Mouse (Mus musculus) embryo, embryonic 10 days (tissue): ENCODE data around the gene Mrpl48.
"Not testable (repeated sequence)": the region's sequence is repeated elsewhere in the genome, so short reads cannot be mapped to it uniquely, and the experiment has no call there.

Experiments used
- DNase-seq: peaks from one replicate; pipeline ENCODE4 v3.0.0-alpha.2; 2015; ENCODE audit warnings: low spot score

Mrpl48 gene

DNA sequence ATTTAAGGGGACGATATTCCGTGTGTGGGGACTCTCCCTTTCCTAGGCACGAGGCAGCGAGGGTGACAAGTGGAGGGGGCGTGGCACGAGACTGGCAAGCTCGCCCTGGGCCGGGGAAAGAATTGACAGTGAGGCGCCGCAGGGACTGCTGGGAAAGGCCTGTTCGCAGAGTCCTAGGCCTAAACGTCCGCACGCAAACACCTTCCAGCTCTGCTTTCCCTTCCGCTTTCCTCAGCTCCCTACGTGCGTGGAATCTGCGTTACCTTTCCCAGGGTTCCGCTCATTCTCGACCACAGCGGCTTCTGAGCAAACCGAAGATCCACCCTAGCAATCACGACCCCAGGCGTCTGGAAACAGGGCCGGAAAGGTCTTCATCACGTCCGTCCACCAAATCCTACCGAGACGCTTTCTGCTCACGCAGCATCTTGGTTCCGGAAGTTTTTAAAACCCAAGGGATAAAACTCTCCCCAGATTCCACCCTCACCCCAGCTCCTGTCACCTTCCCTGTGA lies 25.3 kb downstream of the Mrpl48 start:
- DNase-seq: peak; percentile 93

GRCm38 (mm10) chr7:100582235-100582634 lies 25.9 kb downstream of the Mrpl48 start:
- no peak for DNase-seq

- DNase-seq: no peak
Observed at GRCm38 (mm10) chr7:100578794-100579193, 29.3 kb downstream of the Mrpl48 start.

GRCm38 (mm10) chr7:100572704-100573103 lies 35.4 kb downstream of the Mrpl48 start:
- DNase-seq: no peak

- no peak for DNase-seq
Observed at GRCm38 (mm10) chr7:100572061-100572460, 36.0 kb downstream of the Mrpl48 start.

- DNase-seq: no peak
Observed at GRCm38 (mm10) chr7:100570930-100571715, 37.0 kb downstream of the Mrpl48 start.

- no peak for DNase-seq
Observed at GRCm38 (mm10) chr7:100569907-100570306, 38.2 kb downstream of the Mrpl48 start.

GRCm38 (mm10) chr7:100567238-100567637 lies 40.9 kb downstream of the Mrpl48 start:
- not testable (repeated sequence) for DNase-seq

DNA sequence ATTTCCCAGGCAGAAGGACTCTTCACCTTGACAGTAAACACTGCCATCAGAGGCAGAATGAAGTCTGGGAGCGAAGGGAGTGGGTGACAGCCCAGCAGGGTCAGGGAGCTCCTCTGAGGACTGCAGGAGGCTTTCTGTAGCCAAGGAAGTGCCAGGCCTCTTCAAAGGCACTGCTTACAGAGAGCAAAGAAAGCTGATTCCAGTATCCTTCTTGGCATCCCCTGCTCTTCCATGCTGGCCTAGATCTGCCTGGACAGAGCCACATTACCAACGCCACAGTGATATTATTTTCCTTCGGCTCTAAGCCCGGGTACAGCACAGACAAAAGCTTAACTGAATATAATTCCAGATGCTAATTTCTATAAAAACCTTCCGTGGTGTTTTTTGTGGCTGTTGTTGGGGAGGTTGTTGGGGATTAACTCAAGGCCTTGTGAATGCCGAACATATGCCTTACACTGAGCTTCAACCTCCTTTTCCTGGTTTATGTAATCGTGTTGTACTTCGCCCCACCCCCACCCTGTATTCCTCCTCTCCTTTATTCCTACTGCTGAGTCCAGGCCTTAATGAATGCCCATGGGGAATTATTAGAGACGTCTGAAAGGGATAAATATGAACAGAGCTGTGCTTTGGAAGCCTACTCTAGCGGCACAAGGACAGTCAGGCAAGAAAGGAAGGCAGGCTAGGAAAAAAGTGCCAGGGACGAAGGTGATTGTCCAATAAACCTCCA lies 46.1 kb downstream of the Mrpl48 start:
- no peak for DNase-seq

DNA sequence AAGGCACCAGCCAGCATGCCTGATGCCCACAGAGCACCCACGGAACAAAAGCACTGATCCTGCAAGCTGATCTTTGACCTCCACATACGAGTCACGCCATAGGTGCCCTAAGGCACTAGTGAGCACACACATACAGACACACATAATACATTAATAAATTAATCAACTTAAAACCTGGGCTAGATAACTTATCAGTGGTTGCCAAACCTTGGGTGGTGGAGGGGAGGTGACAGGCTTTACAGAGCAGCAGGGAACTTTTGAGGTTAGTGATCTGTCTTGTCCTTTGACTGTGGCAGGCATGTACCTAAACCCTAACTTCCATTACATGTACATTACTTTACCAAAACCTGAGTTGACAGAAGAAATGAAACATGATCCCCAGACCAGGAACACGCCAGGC lies 48.8 kb downstream of the Mrpl48 start:
- no peak for DNase-seq

- no peak for DNase-seq
Observed at GRCm38 (mm10) chr7:100557241-100557640, 50.9 kb downstream of the Mrpl48 start.

DNA sequence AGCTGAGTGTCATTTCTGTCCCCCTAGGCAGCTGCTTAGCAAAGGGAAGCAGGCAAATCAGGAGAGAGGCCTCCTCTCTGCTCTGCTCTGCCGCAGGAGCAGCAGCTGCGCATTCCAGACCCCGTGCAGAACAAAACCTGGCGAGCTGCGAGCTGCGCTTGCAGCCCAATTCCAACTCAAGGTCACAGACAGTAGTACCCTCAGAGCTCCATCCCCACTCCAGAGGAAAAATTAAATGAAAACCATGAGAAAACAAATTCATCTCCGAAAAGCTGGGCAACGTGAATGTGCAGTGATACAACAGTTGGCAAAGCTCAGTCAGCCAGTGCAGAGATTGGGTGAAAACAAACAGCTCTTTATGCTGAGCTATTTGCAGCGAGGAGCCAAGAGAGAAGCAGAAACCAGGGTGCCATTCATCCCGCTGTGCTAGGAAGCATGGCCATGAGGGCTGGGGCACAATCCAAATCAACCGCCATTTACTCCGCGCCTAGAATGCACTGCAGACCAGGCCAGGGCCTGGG lies 52.6 kb downstream of the Mrpl48 start:
- DNase-seq: peak; percentile 60

GRCm38 (mm10) chr7:100554939-100555338 lies 53.2 kb downstream of the Mrpl48 start:
- DNase-seq: no peak

DNA sequence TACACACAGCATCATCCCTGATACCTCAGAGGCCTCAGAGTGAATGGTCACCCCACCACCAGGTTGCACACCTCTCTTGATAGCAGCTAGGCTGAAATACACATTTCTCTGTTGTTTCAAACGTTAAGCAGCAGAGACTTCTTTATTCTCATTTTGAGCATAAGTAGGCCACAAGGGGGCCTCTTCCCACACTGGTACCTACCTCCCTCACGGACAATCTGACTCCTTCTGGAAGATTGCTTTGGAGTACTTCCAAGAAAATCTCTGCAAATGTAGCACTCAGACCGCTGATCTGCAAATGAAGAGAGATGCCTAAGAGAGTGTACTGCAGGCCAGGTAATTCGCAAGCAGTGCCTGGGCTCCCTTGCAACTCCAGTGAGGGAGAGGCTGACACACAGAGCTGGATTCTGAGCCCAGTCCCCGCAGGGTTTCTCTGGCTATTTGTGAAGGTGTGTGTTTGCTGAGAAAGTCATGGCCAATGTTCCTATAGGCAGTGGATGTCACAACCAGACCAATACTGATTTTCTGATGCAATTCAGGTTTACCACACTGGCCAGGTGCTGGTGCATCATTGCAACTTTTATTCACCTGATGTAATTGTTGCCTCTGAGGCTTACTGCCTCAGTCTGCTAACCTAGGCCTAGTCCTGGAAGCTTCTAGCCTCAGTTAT lies 57.6 kb downstream of the Mrpl48 start:
- no peak for DNase-seq

- DNase-seq: no peak
Observed at GRCm38 (mm10) chr7:100549796-100550195, 58.3 kb downstream of the Mrpl48 start.

DNA sequence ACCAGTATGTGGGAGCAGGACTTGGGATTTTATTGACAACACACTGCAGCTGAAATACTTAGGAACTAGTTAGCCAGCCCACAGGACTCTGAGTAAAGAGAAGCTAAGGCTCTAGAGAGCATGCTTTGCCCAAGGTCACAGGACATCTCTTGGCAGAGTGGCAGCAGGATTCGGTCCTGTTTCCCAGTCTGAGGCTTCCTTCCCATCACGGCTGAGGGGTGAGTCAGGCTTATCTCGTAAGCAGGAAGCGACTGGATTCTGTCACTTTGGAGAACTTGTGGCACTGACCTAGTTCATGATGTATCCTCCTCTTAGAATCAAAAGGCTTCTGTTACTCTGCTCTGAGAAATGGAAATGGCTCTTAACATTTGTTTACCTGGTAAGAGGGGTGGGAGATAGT lies 60.5 kb downstream of the Mrpl48 start:
- DNase-seq: no peak

- DNase-seq: no peak
Observed at GRCm38 (mm10) chr7:100544437-100544836, 63.7 kb downstream of the Mrpl48 start.

GRCm38 (mm10) chr7:100539516-100539915 lies 68.6 kb downstream of the Mrpl48 start:
- DNase-seq: no peak

GRCm38 (mm10) chr7:100537519-100537902 lies 70.6 kb downstream of the Mrpl48 start:
- DNase-seq: no peak

- DNase-seq: peak; percentile 93
Observed at GRCm38 (mm10) chr7:100536804-100537518, 71.1 kb downstream of the Mrpl48 start, which contains the start of gene Coa4. Coa4 (plus strand) TSS chr7:100537071.

DNA sequence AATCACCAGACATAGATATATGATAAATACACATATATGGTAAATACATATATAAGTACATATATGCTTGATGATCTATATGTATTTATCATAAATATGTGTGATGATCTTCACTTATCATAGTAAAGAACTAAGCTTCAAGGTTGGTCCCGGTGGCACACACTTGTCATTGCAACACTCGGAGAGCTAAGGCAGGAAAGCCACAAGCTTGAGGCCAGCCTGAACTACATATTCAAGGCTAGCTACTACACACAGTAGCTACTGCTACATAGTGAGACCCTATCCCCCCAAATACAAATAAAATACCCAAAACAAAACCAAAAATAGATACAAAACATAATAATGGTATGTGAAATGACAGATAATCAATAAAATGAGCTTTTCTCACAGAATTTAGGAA lies 72.3 kb downstream of the Mrpl48 start:
- DNase-seq: no peak

- no peak for DNase-seq
Observed at GRCm38 (mm10) chr7:100534216-100534615, 73.9 kb downstream of the Mrpl48 start.
